Mouse (Mus musculus) ovary, postnatal 14 days (tissue): ENCODE measurements around the gene Colq.
A peak's percentile ranks its signal among the peaks of the same experiment; 100 is the strongest.

ENCODE experiments used
- DNase-seq: peaks from one replicate; pipeline ENCODE4 v3.0.0; 2022; ENCODE audit warnings: low spot score

Colq gene

GRCm38 (mm10) chr14:31574903-31575665 lies 16.1 kb downstream of the Colq start:
- no peak for DNase-seq

DNA sequence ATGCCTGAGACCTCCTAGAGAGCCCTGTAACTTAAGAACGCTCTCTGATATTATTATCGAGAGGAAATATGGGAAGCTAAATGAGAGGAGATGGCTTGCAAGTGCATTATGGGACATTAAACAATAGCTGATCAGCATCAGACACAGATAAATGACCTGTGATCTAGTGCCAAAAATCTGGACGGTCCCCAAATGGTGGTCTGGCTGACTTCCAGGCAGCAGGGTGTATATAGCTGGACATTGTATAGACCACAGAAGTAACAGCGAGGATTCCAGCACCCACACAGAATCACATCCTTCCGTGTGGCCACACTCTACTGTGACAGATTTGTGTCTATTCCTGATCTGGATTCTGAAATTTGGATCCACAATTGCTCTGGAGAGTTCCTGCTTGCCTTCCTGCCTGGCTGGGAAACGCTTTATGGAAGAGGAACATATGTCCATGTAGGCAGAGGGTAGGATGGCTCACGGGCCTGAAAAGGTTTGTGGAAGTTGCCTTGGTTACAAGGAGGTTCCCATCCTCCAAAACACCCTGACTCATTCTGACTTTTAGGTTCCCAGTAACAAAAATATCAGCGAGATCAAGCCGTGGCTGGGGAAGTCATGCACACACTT lies 18.5 kb downstream of the Colq start:
- DNase-seq: no peak

DNA sequence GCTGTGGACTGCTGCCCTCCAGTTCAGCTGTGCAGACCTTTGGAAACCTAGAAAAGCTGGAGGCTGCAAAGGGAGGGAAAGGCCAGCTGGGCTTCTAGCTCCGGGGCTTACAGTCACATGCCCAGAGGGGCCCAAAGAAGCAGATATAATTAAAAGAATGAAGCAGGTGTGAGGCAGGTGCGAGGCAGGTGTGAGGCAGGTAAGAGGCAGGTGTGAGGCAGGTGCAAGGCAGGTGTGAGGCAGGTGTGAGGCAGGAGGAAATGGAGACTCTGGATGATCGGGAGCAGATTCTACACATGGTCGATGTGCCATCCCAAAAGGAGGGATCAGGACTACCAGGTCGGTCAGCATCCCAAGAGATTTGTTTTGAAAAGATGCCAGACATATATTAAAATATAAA lies 19.7 kb downstream of the Colq start:
- no peak for DNase-seq

GRCm38 (mm10) chr14:31570131-31570951 lies 20.8 kb downstream of the Colq start:
- no peak for DNase-seq

DNA sequence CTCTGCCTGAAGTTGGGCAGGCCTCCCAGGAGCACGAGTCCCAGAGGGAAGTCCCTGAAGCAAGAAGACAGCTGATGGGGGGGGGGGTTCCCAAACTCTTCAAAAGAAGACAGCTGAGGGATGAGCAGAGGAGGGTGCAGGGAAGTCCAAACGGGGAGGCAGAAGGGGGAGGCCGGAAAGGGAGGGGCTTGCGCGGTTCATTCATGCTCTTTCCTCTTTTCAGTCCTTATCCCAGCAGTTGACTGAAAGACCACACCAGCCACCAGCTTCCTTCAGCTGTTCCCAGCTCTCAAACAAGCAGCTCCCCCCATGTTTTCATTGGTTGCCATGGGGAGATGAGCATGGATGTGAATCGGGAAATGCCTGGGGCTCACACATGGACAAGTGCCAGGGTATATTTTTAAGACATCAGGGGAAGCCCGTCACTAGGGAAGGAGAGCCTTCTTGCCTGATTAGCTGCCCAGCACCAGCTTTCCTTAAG lies 22.0 kb downstream of the Colq start:
- no peak for DNase-seq

DNA sequence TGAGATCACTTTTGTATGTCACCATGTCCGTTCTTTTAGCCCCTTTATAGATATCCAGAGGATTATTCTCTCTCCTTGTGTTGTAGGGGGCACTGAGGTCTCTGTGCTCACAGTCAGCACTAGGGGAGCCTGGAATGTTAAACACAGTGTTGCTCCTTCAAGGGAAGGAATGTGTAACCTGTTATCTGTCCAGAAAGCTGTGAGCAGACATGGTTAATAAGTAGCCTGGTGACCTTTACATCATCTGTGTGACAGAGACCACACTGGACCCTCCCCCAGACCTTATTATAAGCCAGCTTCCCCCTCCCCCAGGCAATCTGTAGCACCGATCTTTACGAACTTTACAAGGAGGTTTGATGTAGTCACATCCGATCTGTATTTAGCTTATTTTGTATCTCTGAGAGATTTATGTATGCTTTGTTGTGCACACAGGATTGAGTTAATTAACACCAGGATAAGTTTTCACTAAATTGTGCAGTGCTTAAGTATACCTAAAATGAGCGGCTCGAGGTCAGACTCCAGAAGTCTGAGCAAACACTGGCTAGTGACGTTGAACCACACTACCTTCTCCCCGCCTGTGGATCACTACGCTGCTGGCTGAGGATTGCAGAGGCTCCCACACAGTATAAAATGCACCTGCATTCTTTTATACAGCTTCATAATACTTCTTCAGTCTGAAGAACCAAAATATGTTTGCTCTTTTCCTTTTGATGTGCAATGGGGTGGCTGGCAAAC lies 25.5 kb downstream of the Colq start:
- no peak for DNase-seq

GRCm38 (mm10) chr14:31564452-31565179 lies 26.5 kb downstream of the Colq start:
- peak; percentile 24 for DNase-seq

DNA sequence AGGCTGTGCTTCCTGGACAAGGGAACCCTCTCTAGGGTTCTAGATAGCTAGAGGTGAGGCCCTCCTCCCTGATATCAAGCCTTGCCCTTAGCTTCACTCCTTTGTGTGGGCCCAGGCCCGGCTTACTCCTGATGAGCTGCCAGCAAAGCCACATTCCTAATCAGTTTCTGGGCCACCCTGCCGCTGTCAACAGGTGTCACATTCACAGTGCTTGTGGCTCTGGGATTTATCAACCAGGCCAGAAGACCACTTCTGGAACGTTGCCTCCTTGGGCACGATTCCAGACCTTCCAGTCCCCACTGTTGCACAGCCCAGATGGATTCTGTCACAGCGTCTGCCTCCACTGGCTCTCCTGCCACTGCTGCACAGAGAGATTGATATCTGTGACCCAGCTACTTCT lies 30.3 kb downstream of the Colq start:
- DNase-seq: no peak

- DNase-seq: no peak
These were observed 31.9 kb downstream of the Colq start for GRCm38 (mm10) chr14:31559216-31559615.

GRCm38 (mm10) chr14:31557784-31558183 lies 33.4 kb downstream of the Colq start:
- no peak for DNase-seq

DNA sequence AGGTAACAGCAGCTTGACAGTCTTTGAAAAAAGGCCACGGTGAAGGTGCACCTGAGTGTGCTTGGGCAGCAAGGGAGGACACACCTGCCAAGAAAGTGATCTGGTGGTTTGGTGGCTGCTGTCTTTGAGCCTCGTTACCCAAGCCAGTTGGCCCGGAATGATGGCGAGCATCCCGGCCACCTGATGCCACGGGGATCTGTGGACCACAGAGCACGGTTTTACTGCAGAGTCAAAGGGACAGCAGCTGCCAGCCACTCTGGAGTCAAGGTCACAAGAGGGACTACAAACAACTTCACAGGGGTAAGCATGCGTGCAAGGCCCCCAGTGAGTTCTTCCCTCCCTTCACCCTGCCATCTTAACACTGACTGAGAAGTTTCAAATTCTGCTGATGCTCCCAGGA lies 33.9 kb downstream of the Colq start:
- no peak for DNase-seq

DNA sequence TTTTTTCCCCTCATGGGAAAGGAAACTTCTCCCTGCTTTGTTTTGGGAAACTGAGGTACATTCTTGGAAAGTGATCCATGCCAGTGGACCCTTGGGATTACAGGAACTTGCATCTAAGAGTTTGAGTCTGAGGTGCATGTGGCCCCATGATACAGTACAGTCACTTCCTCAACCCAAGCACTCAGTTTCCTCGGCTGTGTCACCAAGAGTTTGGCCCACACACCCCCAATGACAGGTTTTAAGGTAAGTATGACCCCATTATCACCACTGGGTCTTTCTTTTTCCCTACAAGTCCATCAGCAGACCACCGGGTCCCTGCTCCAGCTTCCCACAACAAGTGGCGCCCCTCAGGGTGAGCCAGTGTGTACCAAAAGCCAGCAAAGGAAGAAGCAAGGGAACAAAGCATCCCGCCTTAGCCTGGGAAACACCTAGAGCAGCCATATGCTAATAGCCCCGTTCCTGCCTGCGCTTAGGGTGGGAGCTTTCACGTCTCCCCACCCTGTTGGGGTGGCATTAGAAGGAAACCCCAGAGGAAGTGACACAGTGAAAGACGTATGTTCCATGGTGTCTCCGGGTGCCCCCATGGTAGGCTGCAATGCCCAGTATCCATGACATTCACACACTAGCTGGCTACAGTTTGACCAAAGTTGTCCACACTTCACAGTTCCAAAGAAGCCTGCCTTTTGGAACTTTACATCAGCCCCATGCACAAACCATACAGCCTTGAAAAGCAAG lies 34.5 kb downstream of the Colq start:
- DNase-seq: no peak

- no peak for DNase-seq
These were observed 35.1 kb downstream of the Colq start for GRCm38 (mm10) chr14:31555963-31556434.

DNA sequence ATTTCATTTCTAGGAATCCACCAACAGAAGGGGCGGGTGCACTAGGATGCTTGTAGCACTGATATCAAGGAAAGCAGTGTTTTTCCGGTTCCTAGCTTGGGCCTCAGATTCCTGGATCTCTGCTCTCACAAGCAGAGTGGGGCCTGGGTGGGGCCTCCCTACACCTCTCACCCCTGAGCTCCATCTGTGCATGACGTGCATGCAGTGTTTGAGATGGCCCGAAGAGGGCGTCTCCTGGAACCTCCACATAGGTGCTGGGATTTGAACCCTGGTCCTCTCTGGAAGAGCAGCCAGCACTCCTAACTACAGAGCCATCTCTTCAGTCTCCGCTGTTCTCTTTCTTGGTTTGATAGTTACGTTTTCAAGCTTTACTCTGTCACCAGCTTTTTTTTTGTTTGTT lies 36.1 kb downstream of the Colq start:
- DNase-seq: no peak

DNA sequence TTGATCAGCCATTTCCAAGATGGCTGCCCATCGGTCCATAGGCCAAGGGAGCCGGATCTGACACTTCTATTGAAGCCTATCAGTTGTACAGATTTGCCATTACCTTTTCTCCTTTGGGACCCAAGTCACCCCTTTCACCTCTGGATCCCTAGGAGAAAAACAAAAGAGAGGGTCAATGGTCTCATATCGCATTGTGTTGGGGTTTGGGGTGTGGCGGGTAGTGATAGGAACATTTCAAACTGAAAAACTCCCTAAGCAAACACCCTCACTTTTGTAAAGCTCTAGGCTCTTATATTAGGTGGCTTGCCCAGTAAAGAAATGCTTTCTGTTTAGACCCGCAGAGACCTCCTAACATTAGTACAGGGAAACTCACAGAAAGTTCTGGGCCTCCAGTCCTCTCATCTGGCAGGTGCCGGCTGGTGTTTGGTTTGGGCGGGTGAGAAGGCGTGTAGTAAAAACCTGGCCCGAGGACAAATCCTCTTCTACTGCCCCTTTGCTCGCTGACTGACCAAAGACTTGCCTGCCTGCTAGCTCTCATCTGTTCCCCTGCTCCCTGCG lies 47.2 kb downstream of the Colq start:
- no peak for DNase-seq

- no peak for DNase-seq
These were observed 53.8 kb downstream of the Colq start for GRCm38 (mm10) chr14:31537298-31537697.

DNA sequence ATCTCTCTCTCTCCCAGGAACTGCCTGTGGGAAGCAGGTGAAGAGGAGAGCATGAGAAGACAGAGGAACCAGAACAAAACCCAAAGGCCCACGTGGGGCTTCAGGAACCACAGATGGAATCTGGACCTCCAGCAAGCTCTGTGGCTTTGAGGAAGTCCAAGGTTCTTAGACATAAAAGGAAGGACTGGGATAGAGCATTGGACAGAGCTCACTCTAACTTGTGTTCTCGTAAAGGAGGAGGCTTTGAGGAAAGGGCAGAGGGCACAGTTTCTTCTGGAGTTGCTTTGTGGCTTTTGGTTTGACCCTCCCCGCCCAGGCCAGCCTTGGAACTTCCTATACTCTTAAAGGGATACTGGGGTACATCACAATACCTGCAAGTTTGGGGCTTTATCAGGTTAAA lies 58.5 kb downstream of the Colq start:
- DNase-seq: no peak

DNA sequence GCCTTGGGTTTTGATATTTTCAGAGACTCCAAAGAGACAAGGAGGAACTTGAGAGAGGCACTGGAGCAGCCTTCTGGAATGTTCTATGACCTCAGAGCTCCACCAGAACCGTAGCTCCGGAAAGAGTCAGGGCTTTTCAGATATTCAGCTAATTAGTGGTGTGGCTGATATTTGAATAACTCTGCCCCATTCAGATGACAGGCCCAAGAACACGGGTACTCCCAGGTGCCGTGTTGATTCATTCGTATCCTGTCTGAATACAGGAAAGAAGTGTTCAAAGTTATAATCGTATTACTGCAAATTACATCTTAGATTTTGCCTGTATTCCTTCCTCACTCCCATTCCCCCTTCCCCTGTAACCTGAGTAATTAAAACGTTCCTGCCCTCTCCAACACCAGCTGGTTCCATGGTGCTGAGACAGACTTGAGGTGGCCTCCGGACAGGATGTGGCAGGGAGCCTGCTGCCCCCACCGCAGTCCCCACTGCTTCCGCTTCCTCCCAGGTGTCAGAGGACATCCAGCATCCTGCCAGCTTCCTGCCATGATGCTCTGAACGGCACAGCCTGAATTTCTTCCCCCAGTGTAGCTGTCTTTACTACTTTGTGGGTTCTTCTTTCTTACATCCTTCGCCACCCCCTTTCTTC lies 59.5 kb downstream of the Colq start:
- DNase-seq: no peak

DNA sequence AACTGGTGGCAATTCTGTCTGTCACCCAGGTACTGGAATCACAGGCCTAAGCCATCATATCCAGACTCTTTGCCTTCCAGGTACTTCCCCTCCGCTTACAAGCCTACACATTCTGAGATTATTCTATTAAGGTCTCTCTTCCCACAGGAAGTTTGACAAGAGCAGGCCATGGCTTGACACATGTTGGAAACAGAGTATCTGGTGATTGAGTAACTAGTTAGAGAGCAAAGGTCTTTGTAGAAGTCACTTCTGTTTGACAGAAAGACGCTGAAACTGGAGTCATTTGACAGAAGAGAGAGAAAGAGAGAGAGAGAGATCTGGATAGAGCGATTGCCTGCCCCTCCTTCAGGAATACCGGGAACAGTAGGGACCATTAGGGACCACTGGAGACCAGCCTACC lies 60.3 kb downstream of the Colq start:
- no peak for DNase-seq
